Mouse (Mus musculus) urinary bladder, postnatal 4 days (tissue): ENCODE results near the gene Fpr3.
"Not testable (repeated sequence)": the region's sequence is repeated elsewhere in the genome, so short reads cannot be mapped to it uniquely, and the experiment has no call there.

Experiments used
- DNase-seq, 2 experiments: peaks; one replicate each; pipeline ENCODE4 v3.0.0; 2021 to 2022; ENCODE audit warnings: low spot score in 2 of 2

Fpr3 gene

DNA sequence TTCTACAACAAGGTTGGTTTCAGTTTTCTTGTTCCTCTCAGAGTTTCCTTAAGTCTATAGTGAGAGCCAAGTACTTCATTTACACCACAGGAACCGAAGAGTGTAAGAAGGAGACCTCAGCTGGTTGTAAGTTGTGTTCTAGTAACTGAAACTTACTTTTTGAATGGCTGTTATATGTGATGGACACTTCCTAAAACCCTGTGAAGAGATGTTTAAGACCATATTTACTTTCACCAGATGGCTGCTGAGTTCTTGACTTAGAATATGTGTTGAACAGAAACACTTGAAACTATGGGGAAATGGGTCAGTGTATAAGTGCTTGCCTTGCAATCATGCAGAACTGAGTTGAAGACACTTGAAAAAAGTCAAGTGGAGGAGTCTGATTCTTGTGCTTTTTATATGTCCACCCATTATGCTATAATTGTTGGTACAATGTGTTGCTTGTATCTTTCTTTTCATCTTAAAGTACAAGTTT is at the start of gene Fpr3, which contains the start of gene Fpr2:
Fpr3 (plus strand) TSS at position 79 of the 475 bp plus-strand sequence.
Fpr2 (plus strand) TSS at position 51 of the 475 bp plus-strand sequence.
- DNase-seq: no peak

DNA sequence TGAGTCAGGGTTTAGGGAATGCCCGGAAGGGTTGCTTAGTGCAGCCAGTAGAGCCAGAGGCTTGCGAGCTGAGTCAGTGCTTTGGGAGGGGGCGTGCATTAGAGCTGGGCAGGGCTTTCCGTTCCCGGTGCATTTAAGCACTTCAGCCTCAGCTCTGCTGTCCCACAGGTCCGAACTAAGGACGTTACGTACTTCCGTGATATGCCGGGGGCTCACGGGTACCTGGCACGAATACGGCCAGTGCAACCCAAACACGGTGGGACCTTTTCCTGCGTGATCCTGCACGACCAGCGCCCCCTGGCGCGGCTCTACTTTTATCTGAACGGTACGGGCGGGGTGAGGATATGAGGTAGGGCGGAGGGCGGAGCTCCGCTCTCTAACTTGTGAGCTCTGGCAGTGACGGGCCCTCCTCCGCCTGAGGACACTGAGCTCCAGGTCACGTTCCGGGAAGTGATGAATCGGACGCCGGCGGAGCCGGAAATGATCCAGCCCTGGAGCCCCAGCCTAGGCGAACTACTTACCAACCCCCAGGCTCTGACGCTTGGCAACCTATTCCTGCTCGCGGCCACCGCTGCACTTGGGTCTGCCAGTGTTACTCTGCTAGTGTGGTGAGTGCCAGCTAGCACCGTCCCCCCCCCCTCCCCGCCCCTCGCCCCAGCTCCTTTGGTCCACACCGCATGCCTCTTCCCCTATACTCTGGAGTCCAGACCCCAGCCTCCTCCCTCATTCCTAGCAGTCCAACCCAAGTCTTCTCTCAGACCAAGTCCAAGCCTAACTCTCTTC is 49.5 kb upstream of the Fpr3 start:
- peak; percentile 91 to 94 for DNase-seq

- DNase-seq: no peak
Observed at GRCm38 (mm10) chr17:17839276-17839675, 48.4 kb upstream of the Fpr3 start.

GRCm38 (mm10) chr17:17840796-17841195 is 46.9 kb upstream of the Fpr3 start:
- DNase-seq: no peak

DNA sequence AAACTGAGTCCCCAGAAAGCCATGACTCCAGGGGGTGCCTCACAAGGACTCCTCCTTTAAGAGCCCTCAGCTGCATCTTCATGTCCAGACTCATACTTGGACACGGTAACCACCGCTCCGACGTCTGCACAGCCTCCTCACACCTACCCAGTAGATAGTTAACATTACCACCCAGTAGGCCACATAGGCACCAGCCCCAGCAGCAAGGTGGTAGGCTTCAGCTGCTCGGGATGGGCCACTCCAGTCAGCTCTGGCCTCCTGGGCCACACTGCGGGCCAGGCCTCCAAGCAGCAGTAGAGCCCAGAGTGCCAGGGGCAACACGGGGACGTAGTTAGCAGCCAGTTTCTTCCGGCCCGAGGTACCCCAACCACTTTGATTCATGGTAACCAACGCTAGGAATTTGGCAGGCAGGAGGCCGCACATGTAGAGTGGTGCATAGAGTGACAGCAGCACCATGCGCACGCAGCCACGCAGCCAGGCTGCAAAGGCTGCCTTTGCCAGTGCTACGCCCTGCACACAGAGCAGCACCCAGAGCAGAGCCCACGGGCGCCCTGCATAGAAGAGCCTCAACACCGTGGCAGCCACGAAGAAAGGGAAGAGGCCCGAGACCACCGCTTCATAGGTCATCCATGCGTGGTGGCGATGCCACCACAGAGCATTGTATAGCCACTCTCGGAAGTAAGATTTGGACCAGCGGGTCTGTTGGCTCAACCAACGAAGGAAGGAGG is 44.0 kb upstream of the Fpr3 start:
- DNase-seq: no peak

DNA sequence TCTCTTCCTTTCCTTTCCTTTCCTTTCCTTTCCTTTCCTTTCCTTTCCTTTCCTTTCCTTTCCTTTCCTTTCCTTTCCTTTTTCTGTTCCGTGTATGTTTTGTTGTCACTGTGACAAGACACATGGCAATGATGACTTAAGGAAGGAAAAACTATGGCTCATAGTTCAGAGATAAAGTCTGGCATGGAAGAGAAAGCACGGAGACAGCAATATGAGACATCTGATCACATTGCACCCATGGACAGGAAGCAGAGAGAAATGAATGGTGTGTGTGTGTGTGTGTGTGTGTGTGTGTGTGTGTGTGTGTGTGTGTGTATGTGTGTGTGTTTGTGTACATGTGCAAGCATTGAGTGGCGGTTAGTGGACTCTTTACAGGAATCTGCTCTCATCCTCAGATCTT is 43.0 kb upstream of the Fpr3 start:
- not testable (repeated sequence) for DNase-seq

- DNase-seq: no peak
Observed at GRCm38 (mm10) chr17:17845187-17846027, 42.2 kb upstream of the Fpr3 start.

DNA sequence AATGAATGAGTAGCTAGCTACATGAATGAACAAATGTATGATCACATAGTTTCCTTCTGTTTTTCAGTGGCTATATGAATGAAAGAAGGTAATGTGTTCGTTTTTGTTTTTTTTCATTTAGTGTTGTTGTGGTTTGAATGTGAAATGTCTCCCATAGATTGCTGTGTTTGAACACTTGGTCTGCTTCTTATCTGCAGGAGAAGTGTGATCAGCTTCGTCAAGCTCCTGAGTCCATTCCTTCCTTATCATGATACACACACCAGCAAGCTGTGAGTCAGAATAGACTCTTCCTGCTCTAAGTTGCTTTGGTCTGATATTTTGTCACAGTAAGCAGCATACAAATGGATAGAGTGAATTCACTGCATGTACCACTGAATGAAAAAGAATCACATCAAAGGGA is 38.7 kb upstream of the Fpr3 start:
- no peak for DNase-seq

- no peak for DNase-seq
Observed at GRCm38 (mm10) chr17:17849906-17850712, 37.5 kb upstream of the Fpr3 start.

DNA sequence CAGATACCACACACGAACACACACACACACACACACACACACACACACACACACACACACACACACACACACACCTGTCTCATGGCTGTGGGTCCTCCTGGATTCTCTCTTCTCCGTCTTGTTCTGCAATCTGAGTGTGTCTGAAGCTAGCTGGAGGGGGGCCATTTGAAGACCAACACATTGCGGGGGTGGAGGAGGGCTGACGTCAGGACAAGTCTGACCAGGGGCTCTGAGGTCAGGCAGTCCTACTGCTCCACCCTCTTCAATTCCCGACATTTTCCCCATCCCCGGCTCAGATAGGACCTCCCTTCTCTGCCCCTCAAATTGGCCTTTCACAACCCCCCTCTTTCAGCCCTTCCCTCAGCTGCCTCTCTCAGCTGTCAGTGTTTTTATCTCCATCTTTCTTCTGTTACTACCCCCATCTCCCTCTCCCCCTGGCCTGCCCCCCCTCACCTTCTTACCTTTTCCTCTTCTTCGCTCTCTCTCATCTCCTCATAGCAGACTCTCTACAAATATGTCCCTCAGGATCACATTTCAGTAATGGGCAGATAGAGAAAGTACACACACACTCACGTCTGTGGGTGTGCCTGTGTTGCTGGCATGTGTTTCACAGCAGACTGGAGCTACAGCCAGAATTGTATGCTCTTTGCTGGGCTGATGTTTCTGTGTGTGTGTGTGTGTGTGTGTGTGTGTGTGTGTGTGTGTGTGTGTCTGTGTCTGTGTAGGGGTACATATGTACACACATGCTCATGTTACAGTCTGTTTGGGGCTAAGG is 32.4 kb upstream of the Fpr3 start, which contains the start of gene Has1:
Has1 (minus strand) TSS at position 142 of the 775 bp plus-strand sequence.
- no peak for DNase-seq

DNA sequence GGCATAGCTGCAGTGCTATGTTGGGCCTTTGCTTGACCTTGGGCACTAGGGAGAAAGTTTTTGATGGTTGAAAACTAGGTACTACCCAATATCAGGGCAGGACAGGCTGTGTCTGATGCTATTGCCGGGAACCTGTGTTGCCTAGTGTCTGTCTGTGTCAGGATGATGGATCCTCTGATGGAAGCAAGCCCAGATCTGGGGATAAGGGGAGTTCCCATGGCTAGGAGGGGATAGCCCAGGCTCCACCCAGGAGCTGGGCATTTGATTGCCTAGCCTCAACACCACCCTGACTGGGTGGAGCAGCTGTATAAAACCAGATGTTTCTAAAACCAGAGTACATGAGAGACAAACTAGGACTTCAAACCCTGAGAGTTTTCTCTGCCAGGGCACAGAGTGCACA is 31.0 kb upstream of the Fpr3 start:
- DNase-seq: no peak

DNA sequence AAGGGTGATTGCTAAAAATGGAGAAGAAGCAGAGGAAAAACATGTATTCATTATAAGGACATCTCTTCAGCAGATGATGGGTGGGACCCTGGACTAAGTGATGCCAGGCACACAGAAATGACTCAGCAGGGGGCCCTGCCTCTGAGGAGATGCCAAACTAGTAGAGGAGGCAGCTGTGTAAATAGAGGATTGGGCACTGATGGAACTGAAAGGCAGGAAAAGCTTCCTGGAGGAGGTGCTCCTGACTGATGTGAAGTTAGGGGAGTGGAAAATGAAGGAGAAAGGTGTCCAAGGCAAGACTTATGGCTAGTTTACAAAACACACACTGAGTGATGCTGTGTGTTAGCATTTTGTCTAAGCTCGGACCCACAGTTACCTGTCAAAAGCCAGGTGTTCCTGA is 30.2 kb upstream of the Fpr3 start:
- DNase-seq: no peak

GRCm38 (mm10) chr17:17860110-17860509 is 27.5 kb upstream of the Fpr3 start:
- DNase-seq: no peak

DNA sequence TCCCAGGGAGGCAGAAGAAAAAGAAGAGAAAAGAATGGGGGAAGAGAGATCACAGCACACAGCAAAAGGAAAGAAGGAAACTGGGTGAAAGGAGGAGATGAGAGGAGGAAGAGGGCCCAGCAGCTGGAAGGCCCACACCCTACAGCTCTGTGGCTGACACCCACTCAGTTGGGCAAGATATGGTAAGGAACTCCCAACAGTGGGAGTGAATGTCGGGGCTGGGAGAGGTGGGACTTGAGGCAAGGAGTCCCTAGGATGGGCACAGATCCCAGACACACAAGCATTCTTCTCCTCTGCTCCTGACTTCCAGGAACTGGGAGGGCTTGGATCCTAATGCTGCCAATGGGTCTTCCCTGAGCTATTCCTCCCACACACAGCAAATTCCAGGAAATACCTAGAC is 25.3 kb upstream of the Fpr3 start:
- no peak for DNase-seq

GRCm38 (mm10) chr17:17865168-17865567 is 22.5 kb upstream of the Fpr3 start:
- DNase-seq: no peak

DNA sequence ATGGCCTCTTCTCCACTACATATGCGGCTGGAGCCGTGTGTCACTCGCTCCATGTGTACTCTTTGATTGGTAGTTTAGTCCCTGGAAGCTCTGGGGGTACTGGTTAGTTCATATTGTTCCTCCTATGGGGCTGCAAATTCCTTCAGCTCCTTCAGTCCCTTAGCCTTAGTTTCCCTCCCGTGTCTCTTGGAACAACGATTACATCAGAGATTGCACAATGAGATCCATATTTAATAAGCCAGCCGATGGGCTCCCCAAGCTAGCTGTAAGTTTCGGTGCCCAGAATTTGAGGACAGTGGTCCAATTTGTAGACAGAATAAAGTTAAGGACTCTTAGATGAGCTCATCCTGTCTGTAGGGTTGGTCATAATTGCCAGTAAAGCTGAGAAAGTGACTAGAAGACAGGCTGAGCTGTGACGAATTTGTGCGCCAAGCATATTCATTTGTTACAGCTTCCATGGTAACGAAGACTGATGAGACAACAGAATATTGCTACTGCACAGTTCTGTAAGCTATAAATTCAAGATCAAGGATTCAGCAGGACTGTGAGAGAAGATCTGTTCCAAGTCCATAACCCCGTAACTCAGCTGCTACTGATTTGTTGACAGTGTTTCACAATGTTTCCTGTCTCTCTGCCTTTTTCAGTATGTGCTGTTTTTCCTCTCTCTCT is 20.7 kb upstream of the Fpr3 start:
- no peak for DNase-seq

GRCm38 (mm10) chr17:17870892-17871550 is 16.6 kb upstream of the Fpr3 start:
- DNase-seq: no peak

DNA sequence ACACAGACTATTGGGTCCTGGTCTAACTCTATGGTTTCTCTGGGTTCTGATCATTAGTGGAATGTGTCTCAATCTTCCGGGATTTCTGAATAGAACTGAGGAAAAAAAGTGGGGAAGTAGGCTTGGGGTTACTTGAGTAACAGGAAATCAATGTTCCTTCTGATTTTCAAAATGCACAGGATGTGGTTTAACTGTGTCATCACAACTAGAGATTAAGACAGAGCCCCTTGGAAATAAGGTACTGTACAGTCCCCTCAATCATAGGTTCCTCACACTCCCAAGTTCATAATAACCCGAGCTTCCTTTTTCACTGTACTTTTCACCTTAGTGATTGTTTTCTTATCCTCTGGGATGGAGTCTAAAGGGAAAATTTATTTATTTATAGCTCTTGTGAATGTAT is 16.0 kb upstream of the Fpr3 start:
- DNase-seq: no peak

DNA sequence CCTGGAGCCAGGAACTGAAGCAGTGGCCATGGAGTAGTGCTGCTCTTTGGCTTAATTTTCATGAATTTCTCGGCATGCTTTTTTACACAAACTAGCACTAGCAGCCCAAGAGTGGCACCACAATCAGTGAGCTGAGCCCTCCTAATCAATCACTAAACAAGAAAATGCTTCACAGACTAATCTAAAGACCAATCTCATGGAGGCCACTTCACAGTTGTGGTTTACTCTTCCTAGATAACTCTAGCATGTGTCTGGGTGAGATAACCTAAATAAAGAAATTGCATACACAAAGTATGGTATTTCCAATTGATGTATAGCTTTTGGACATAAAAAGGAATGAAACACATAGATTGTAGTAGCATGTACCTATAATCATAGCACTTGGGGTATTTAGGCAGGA is 8.3 kb upstream of the Fpr3 start:
- no peak for DNase-seq
